Mouse (Mus musculus): ENCODE measurements around the gene Plpp2.

The Plpp2 gene

GRCm38 (mm10) chr10:79533126-79533911 lies at the start of gene Plpp2:
TSS of gene Plpp2 (minus strand) at chr10:79533796.
- in situ Hi-C loops (cut with MboI), result no loop called here

GRCm38 (mm10) chr10:79581501-79581900 lies 47.9 kb upstream of the Plpp2 start:
- in situ Hi-C loops (cut with MboI), result no loop called here

DNA sequence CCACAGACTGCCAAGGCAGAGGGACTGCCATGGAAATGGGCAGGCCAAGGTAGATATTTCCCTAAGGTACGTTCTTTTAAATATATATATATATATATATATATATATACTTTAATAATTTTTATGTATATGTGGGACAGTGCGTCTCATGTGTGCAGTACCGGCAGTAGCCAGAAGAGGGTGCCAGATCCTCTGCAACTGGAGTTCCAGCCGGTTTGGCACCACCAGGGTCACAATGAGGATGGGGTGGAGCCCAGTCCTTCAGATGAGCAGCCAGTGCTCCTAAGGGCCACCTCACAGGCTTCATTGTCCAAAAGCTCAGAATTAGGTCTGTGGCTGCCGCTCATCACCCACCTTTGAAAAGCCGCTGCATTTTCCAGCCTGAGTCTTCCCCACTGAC lies 47.2 kb upstream of the Plpp2 start:
- in situ Hi-C loops (cut with MboI), result no loop called here

DNA sequence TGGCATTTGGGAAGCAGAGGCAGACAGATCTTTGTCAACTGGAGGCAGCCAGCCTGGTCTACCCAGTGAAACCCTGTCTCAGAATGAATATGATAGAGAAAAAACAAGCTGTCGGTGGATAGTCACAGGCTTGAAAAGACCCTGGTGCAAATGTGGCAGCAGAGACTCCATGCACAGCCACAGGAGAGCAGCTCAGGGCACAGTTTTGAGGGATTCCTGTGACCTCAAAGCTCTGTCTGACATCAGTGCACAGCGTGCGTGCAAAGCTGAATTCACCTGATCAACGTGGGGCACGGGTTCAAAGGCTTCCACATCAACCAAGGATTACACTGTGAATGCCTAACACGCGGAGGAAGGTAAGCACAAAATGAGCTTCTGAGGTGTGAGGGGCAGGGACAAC lies 46.8 kb upstream of the Plpp2 start:
- in situ Hi-C loops (cut with MboI), result no loop called here

DNA sequence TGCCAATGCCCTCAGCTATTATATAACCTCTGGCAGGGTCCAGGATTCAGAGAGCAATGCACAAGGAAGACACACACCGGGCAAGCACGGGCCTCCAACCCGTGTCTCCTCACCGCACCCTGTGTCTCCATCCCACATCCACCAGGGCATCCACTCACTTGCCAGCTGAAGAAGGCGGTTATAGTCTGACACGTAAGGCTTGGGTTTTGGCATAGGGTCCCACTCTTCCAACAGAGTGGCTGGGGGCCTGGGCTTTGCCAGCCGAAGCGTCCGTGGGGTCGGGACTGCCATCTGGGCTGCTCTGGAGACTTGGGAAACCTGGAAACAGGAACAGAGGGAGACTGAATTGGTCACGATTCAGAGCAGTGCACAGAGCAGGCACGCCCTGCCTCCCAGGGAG lies 46.2 kb upstream of the Plpp2 start:
- in situ Hi-C loops (cut with MboI), result no loop called here

GRCm38 (mm10) chr10:79578891-79579290 lies 45.3 kb upstream of the Plpp2 start:
- in situ Hi-C loops (cut with MboI), result no loop called here

DNA sequence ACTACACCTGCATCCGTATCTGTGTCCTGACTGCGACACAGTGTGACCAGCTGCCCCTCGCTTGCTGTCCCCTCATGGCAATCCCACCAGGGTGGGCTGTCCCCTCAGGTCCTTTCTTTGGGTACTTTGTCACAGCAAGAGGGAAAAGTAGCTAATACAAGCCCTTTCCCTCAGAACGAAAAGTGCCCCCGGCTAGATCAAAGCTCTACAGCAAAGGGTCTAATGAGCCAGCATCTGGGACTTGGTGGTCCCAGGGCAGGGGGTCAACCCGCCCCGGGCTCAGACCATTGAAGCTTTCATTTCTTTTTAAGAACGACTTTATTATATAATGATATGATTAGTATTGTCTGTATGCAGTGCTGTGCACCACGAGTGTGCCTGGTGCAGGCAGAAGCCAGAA lies 44.7 kb upstream of the Plpp2 start:
- in situ Hi-C loops (cut with MboI), result no loop called here

GRCm38 (mm10) chr10:79577376-79577775 lies 43.8 kb upstream of the Plpp2 start:
- in situ Hi-C loops (cut with MboI), result no loop called here

- in situ Hi-C loops (cut with MboI), result no loop called here
Observed at GRCm38 (mm10) chr10:79575754-79576153, 42.2 kb upstream of the Plpp2 start.

DNA sequence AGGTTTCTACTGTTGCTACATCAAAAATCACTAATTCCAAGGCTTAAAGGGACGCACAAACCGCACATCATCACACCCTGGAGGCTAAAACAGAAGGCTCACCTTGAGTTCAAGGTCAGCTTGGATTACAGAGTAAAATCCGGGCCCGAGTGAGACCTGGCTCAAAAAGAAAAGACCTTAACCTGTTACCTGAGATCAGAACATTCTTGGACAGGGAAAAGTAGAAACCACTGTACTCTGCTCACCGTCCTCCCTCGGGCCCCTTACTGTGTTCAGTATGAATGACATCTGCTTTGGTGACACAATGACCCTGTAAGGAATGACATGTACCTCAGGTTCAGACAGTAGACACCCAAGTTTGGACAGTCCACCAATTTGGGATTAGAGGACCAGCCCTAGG lies 41.2 kb upstream of the Plpp2 start:
- in situ Hi-C loops (cut with MboI), result no loop called here

GRCm38 (mm10) chr10:79574350-79574749 lies 40.8 kb upstream of the Plpp2 start:
- in situ Hi-C loops (cut with MboI), result no loop called here

DNA sequence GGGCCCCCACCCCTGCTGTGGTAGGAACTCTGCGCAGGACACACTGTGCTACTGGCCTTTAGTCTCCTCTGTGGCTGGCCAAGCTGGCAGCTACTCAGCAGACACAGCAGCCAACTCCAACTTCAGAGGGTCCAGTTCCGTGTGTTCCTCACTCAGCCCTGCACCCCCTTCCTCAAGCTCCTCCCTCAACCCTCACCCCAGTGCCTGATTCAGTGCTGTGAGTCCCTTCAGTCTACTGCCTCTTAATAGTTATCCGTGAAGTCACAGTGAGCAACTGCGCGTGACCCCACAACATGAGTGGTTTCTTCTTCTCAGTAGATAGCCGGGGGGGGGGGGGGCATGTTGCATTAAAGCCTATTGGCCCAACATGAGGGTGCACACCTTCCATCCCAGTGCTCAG lies 40.0 kb upstream of the Plpp2 start:
- in situ Hi-C loops (cut with MboI), result no loop called here

DNA sequence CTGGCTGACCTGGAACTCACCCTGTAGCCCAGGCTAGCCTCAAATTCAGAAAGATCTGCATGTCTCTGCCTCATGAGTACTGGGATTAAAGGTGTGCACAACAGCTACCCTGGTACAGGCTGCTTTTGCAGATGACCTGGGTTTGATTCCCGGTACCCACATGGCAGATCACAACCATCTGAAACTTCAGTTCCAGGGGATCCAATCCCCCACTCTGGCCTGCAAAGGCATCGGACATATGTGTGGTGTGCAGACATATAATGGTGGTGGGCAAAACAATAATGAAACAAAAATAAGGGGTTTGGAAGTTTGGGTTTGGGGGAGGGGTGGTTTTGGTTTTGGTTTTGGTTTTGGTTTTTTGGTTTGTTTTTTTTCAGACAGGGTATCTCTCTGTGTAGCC lies 37.7 kb upstream of the Plpp2 start:
- in situ Hi-C loops (cut with MboI), result no loop called here

- in situ Hi-C loops (cut with MboI), result no loop called here
Observed at GRCm38 (mm10) chr10:79569921-79570320, 36.3 kb upstream of the Plpp2 start.

GRCm38 (mm10) chr10:79559716-79560115 lies 26.1 kb upstream of the Plpp2 start:
- in situ Hi-C loops (cut with MboI), result no loop called here

- in situ Hi-C loops (cut with MboI), result no loop called here
Observed at GRCm38 (mm10) chr10:79557496-79557895, 23.9 kb upstream of the Plpp2 start.

GRCm38 (mm10) chr10:79556951-79557350 lies 23.4 kb upstream of the Plpp2 start:
- in situ Hi-C loops (cut with MboI), result no loop called here

GRCm38 (mm10) chr10:79555238-79555724 lies 21.7 kb upstream of the Plpp2 start:
- in situ Hi-C loops (cut with MboI), result no loop called here

GRCm38 (mm10) chr10:79554330-79555237 lies 21.0 kb upstream of the Plpp2 start, which contains the start of gene Mier2:
TSS of gene Mier2 (minus strand) at chr10:79555199.
- in situ Hi-C loops (cut with MboI), result no loop called here

- in situ Hi-C loops (cut with MboI), result no loop called here
Observed at GRCm38 (mm10) chr10:79553691-79554090, 20.1 kb upstream of the Plpp2 start.

- in situ Hi-C loops (cut with MboI), result no loop called here
Observed at GRCm38 (mm10) chr10:79553176-79553575, 19.6 kb upstream of the Plpp2 start.

DNA sequence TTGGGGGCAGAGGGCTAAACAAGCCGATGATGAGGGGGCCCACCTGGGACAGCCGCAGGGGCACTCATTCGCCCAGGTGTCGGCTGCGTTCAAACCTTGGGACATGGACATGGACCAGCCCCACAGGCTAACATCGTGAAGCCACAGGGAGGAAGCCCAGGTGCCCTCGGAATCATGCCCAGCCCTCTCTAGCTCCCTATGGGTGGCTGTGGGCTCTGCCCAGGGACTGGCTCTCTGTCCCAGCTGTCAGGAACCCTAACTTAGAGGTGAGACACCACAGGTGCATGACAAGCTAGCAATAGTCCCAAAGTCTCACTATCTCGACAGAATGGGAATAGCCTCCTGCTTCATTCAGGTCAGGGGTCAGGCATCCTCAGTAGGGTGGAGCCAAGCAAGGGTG lies 18.9 kb upstream of the Plpp2 start:
- in situ Hi-C loops (cut with MboI), result no loop called here

DNA sequence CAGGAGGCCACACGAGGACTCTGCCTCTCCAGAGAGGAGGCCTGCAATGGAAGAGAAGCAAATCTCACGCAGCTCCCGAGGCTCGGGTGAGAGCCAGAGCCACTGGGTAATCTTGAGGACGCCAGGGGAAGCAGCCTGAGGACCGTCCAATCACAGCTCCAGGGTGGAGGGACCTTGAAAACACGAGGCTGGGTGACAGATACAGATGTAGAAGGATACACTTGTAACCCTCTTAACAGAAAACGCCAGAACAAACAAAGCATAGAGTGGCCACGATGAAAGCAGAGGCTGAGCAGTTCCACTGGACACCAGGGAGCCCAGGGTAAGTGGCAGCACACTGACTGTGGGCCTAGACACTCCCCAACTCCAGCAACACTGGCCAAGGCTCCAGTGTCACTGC lies 16.8 kb upstream of the Plpp2 start:
- in situ Hi-C loops (cut with MboI), result no loop called here
